Mouse (Mus musculus) gastrocnemius, postnatal 14 days (tissue): ENCODE data around the gene Gpr179. TPM values are rescaled to one million over a fixed set of nuclear protein-coding genes. Genes with fewer than 3 reads are reported as not detected.

Experiments used
- DNase-seq: peaks from one replicate; pipeline ENCODE4 v3.0.0; 2021; ENCODE audit warnings: mixed read lengths
- intact Hi-C: fragments of 180-260 bp; cut with DNase I; formaldehyde crosslinking; loops from one replicate; pipeline ENCODE4 v1.15.1; 2025; ENCODE audit warnings: low total_unique reads
- total RNA-seq, 2 experiments: library from RNA; stranded (reverse); gene quantifications; 2 replicates each; pipeline ENCODE4 v1.2.3; 2021

Gene Gpr179
- total RNA-seq, 2 experiments from 2014 or later, result 0.27 TPM; not detected in 1

GRCm38 (mm10) chr11:97361948-97362648 lies 10.2 kb upstream of the Gpr179 start, which contains the start of gene Socs7:
Socs7 (plus strand) TSS chr11:97362551.
- intact Hi-C loops, result loop anchor here (5.0 kb wide), 1 partner anchor 105 kb away; no protein-coding TSS in a partner anchor
- DNase-seq, result peak; percentile 96

GRCm38 (mm10) chr11:97357663-97358062 lies 5.8 kb upstream of the Gpr179 start:
- peak; percentile 64 for DNase-seq
- intact Hi-C loops, result loop anchor here (2.0 kb wide), 1 partner anchor 43 kb away; no protein-coding TSS in a partner anchor

GRCm38 (mm10) chr11:97355247-97355646 lies 3.4 kb upstream of the Gpr179 start:
- intact Hi-C loops, result no loop called here
- no peak for DNase-seq

GRCm38 (mm10) chr11:97354646-97355045 lies 2.8 kb upstream of the Gpr179 start:
- intact Hi-C loops, result no loop called here
- no peak for DNase-seq

- intact Hi-C loops, result no loop called here
Measured at GRCm38 (mm10) chr11:97352935-97353597, 1.2 kb upstream of the Gpr179 start.

GRCm38 (mm10) chr11:97350035-97350434 lies 1.8 kb downstream of the Gpr179 start:
- intact Hi-C loops, result no loop called here
- peak; percentile 66 for DNase-seq

More at GRCm38 (mm10) chr11:97352935-97353597, 1.2 kb upstream of the Gpr179 start:
- no peak for DNase-seq

- DNase-seq, result no peak
- intact Hi-C loops, result no loop called here
Measured at GRCm38 (mm10) chr11:97347291-97347690, 4.6 kb downstream of the Gpr179 start.

- intact Hi-C loops, result no loop called here
- peak; percentile 61 for DNase-seq
Measured at GRCm38 (mm10) chr11:97346383-97346782, 5.5 kb downstream of the Gpr179 start.

GRCm38 (mm10) chr11:97345446-97345845 lies 6.4 kb downstream of the Gpr179 start:
- intact Hi-C loops, result no loop called here

GRCm38 (mm10) chr11:97343619-97344018 lies 8.3 kb downstream of the Gpr179 start:
- intact Hi-C loops, result no loop called here
- DNase-seq, result peak; percentile 28

More at GRCm38 (mm10) chr11:97345446-97345845, 6.4 kb downstream of the Gpr179 start:
- DNase-seq, result no peak

- intact Hi-C loops, result no loop called here
- DNase-seq, result no peak
Measured at GRCm38 (mm10) chr11:97343175-97343574, 8.7 kb downstream of the Gpr179 start.

GRCm38 (mm10) chr11:97338977-97339315 lies 12.9 kb downstream of the Gpr179 start:
- peak; percentile 74 for DNase-seq
- intact Hi-C loops, result no loop called here

GRCm38 (mm10) chr11:97338302-97338976 lies 13.4 kb downstream of the Gpr179 start:
- intact Hi-C loops, result no loop called here
- DNase-seq, result no peak

- DNase-seq, result no peak
- intact Hi-C loops, result no loop called here
Measured at GRCm38 (mm10) chr11:97337363-97337762, 14.5 kb downstream of the Gpr179 start.

- intact Hi-C loops, result no loop called here
- no peak for DNase-seq
Measured at GRCm38 (mm10) chr11:97336751-97337345, 15.0 kb downstream of the Gpr179 start.

- intact Hi-C loops, result no loop called here
Measured at GRCm38 (mm10) chr11:97336238-97336637, 15.6 kb downstream of the Gpr179 start.

GRCm38 (mm10) chr11:97334400-97334799 lies 17.5 kb downstream of the Gpr179 start:
- intact Hi-C loops, result no loop called here

More at GRCm38 (mm10) chr11:97336238-97336637, 15.6 kb downstream of the Gpr179 start:
- no peak for DNase-seq

GRCm38 (mm10) chr11:97333896-97334295 lies 18.0 kb downstream of the Gpr179 start:
- intact Hi-C loops, result no loop called here
- DNase-seq, result no peak

More at GRCm38 (mm10) chr11:97334400-97334799, 17.5 kb downstream of the Gpr179 start:
- DNase-seq, result no peak

- intact Hi-C loops, result no loop called here
- no peak for DNase-seq
Measured at GRCm38 (mm10) chr11:97333044-97333443, 18.8 kb downstream of the Gpr179 start.
